Mouse (Mus musculus) embryo, embryonic 11 days (tissue): ENCODE data around the gene H2-Ob.
"Not testable (repeated sequence)": the region's sequence is repeated elsewhere in the genome, so short reads cannot be mapped to it uniquely, and the experiment has no call there.

Source experiments
- DNase-seq: peaks from one replicate; pipeline ENCODE4 v3.0.0-alpha.2; 2015

H2-Ob gene

GRCm38 (mm10) chr17:34208421-34208820 is 30.3 kb upstream of the H2-Ob start:
- no peak for DNase-seq

DNA sequence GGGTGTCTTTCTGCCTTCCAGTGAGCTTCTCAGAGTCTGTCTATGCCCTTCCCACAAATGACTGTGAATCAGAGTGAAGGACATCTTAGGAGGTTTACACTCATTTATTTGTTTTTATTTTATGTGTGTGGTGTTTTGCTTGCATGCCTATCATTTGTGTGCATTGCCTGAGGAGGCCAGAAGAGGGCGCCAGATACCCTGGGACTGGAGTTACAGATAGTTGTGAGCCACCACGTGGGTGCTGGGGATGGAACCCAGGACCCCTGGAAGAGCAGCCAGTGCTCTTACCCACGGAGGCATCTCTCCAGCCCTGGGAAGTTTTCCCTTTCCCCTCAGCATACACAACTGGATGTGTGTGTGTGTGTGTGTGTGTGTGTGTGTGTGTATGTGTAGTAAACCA is 29.0 kb upstream of the H2-Ob start:
- DNase-seq, result no peak

DNA sequence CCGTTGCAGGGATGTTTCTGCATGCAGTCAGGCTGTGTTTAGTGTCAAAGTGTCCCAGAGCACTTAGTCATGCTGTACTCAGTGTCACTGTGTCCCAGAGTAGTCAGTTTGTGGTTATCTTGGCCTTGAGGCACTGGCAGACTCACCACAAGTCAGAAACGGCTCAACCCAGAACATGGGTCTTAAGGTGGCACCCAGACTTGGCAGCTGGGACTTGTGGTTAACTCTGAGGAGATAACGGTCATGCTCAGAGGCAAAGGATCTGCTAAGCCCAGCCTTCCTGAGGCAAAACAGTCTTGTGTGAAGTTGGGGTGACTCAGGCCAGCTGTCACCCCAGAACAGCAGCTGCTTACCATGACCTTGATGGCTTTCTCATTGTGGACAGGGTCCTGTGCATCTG is 28.1 kb upstream of the H2-Ob start:
- DNase-seq, result no peak

GRCm38 (mm10) chr17:34211746-34212365 is 26.8 kb upstream of the H2-Ob start:
- no peak for DNase-seq

GRCm38 (mm10) chr17:34213936-34214335 is 24.8 kb upstream of the H2-Ob start:
- no peak for DNase-seq

GRCm38 (mm10) chr17:34215176-34215575 is 23.5 kb upstream of the H2-Ob start:
- DNase-seq, result no peak

DNA sequence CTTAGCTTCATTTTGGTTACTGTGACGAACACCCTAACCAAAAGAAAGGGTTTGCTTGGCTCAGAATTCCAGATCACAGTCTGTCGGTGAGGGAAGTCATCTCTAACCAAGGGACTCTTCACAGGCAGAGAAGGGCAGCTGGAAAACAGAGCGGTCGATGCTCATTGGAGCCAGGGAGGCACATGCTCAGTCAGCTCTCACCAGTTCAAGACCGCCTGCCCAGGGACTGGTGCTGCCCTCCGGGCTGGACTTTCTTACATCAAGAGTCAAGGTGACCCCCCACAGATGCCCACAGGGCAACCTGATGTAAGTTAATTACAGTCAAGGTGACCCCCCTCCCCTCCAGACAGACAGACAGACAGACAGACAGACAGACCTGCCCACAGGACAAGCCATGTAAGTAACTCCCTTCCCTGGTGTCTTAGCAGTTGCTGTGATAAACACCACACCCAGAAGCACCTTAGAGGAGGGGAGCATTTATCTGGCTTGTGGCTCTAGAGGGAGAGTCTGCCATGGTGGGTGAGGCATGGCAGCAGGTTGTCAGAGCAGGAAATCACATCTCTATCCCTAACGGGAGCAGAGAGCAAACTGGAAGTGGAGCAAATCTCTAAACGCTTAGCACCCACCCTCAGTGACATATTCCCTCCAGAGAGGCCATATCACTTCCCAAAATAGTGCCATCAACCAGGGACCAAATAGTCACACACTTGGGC is 21.3 kb upstream of the H2-Ob start:
- DNase-seq, result no peak

- no peak for DNase-seq
These were observed 20.7 kb upstream of the H2-Ob start for GRCm38 (mm10) chr17:34217986-34218385.

GRCm38 (mm10) chr17:34218675-34219074 is 20.0 kb upstream of the H2-Ob start:
- no peak for DNase-seq

DNA sequence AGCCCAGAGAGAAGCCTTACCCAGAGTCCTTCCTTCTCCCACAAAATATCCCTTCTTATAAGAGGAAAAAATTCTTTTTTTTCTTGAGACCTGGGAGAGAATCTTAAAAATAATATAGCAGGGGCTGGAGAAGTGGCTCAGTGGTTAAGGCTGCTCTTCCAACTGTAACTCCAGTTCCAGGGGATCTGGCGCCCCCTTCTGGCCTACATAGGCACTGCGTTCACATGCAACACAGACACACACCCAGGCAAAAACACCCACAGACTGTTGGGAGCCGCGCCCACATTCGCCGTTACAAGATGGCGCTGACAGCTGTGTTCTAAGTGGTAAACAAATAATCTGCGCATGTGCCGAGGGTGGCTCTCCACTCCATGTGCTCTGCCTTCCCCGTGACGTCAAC is 19.6 kb upstream of the H2-Ob start:
- DNase-seq, result not testable (repeated sequence)

DNA sequence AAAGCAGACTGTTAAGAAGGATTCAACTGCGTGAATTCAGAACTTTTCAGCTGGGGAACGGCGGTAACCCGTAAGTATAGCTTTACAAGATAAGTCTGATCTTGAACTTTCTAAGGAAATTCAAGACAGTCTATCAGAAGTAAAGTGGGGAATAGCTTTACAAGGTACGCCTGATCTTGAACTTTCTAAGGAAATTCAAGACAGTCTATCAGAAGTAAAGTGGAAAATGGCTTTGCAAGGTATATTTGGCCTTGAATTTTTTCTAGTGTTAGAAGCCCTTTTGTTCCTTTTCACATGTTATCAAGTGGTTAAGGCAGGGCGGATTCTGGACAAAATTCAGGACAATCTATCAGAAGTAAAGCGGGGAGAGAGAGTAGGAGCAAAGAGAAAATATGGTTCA is 18.9 kb upstream of the H2-Ob start:
- not testable (repeated sequence) for DNase-seq

- DNase-seq, result not testable (repeated sequence)
These were observed 18.3 kb upstream of the H2-Ob start for GRCm38 (mm10) chr17:34220401-34220800.

GRCm38 (mm10) chr17:34224816-34225215 is 13.9 kb upstream of the H2-Ob start:
- DNase-seq, result no peak

GRCm38 (mm10) chr17:34225426-34225825 is 13.3 kb upstream of the H2-Ob start:
- DNase-seq, result no peak

DNA sequence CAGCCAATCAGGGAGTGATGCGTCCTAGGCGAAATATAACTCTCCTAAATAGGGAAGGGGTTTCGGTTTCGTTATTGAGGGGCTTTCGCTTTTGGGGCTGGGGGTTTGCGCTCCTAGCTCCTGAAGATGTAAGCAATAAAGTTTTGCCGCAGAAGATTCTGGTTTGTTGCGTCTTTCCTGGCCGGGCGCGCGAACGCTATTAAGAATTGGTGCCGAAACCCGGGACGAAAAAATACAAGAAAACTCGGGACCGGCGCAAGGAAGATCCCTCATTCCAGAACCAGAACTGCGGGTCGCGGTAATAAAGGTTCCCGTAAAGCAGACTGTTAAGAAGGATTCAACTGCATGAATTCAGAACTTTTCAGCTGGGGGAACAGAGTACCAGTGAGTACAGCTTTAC is 12.8 kb upstream of the H2-Ob start:
- not testable (repeated sequence) for DNase-seq

DNA sequence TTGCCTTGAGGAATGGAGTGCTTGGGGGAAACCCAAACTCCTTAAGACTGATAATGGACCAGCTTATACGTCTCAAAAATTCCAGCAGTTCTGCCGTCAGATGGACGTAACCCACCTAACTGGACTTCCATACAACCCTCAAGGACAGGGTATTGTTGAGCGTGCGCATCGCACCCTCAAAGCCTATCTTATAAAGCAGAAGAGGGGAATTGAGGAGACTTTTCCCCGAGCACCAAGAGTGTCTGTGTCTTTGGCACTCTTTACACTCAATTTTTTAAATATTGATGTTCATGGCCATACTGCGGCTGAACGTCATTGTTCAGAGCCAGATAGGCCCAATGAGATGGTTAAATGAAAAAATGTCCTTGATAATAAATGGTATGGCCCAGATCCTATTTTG is 7.7 kb upstream of the H2-Ob start:
- not testable (repeated sequence) for DNase-seq

DNA sequence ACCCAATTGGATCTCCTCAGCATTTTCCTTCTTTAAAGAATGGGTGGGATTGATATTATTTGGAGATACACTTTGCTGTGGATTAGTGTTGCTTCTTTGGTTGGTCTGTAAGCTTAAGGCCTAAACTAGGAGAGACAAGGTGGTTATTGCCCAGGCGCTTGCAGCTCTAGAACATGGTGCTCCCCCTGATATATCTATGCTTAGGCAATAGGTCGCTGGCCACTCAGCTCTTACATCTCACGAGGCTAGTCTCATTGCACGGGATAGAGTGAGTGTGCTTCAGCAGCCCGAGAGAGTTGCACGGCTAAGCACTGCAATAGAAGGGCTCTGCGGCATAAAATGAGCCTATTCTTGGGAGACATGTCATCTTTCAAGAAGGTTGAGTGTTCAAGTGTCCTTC is 6.7 kb upstream of the H2-Ob start:
- DNase-seq, result not testable (repeated sequence)

GRCm38 (mm10) chr17:34234926-34235325 is 3.8 kb upstream of the H2-Ob start:
- DNase-seq, result peak; percentile 53

- DNase-seq, result no peak
These were observed 2.0 kb upstream of the H2-Ob start for GRCm38 (mm10) chr17:34236691-34237090.

DNA sequence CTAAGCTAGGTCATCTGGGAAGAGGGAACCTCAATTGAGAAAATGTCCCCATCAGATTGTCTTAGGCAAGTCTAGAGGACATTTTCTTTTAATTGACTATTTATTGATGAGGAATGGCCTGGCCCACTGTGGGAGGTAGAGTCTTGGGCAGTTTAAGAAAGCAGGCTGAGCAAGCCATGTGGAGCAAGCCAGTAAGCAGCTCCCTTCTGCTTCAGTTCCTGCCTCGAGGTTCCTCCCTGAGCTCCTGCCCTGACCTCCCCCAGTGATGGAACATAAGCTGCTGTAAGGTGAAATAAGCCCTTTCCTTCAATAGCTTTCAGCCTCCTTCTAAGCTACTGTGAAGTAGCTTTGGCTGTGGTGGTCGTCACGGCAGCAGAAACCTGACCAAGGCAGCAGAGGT is 962 bp upstream of the H2-Ob start:
- no peak for DNase-seq

GRCm38 (mm10) chr17:34239601-34240041 is 918 bp downstream of the H2-Ob start:
- no peak for DNase-seq

- no peak for DNase-seq
These were observed 1.7 kb downstream of the H2-Ob start for GRCm38 (mm10) chr17:34240366-34240765.

GRCm38 (mm10) chr17:34240916-34241315 is 2.2 kb downstream of the H2-Ob start:
- no peak for DNase-seq

GRCm38 (mm10) chr17:34244656-34245055 is 6.0 kb downstream of the H2-Ob start:
- no peak for DNase-seq

GRCm38 (mm10) chr17:34247047-34247446 is 8.3 kb downstream of the H2-Ob start:
- DNase-seq, result peak; percentile 3
